Mouse (Mus musculus) activated CD4-positive, CD25-positive, alpha-beta regulatory T cell (primary cell): ENCODE data around the gene Gm10295. TPM values are rescaled to one million over a fixed set of nuclear protein-coding genes. Genes with fewer than 3 reads are reported as not detected.

Source experiments
- polyA plus RNA-seq, 2 experiments: library from polyadenylated mRNA; unstranded; fragments of 100-300 nt; shearing (Covaris generic); gene quantifications; one replicate each; pipeline ENCODE4 v1.2.1; 2017

The Gm10295 gene
- polyA plus RNA-seq, result not detected

DNA sequence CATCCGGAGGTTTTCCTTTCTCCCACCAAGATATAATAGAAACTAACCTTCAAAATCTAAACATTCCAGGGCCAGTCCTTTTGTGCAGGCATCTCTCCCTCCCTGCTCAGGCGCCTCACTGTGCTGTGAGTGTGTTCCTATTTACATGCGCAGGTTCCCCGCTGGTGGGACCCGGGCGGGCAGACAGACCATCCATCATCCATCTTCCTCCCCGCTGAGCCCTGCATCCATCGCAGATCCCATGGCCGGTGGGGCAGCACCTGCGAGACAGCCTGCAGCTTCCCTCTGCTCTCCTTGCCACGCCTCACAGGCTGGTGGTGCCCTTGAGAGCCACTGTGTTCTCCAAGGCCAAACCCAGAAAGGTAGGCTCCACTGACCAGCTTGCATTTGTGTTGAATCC, at the start of gene Gm10295:
TSS of gene Gm10295 (minus strand) at position 122 of the 400 bp plus-strand sequence.

